Mouse (Mus musculus) liver, embryonic 14.5 days (tissue): ENCODE measurements at regions not wholly inside any gene's neighbourhood (a gene's known extent, or its start where the extent isn't known, plus 50 kb on each side); places are given as distances from the start of the nearest gene placed in this dataset.
"Not testable (repeated sequence)": the region's sequence is repeated elsewhere in the genome, so short reads cannot be mapped to it uniquely, and the experiment has no call there.

ENCODE experiments used
- ATAC-seq: fragments of 200-750 bp; cut with Nextera tagmentation; 2 replicates; pipeline ENCODE4 v1.8.0; 2017; ENCODE audit warnings: moderate number of reproducible peaks, mild to moderate bottlenecking, moderate library complexity; ENCODE audit not compliant: insufficient read depth
- DNase-seq, 3 experiments: peaks; one replicate each; pipeline ENCODE4 v3.0.0-alpha.2; 2012 to 2013; ENCODE audit warnings: low read depth in 3 of 3, low spot score in 3 of 3
- H3K27ac ChIP-seq: fragments of 300-500 bp; sonication (generic); 2 replicates; pipeline ENCODE4 v1.5.1; 2014; ENCODE audit warnings: moderate library complexity, mild to moderate bottlenecking, control low read depth, inconsistent platforms
- H3K27me3 ChIP-seq: fragments of 300-500 bp; sonication (generic); 2 replicates; pipeline ENCODE4 v1.6.1; 2014; ENCODE audit warnings: mild to moderate bottlenecking, low read length, moderate library complexity; ENCODE audit not compliant: control insufficient read depth, insufficient read depth
- H3K36me3 ChIP-seq: fragments of 300-500 bp; sonication (generic); replicated peaks from 2 replicates; pipeline ENCODE4 v1.6.1; 2014; ENCODE audit warnings: low read depth; ENCODE audit not compliant: control insufficient read depth, insufficient read depth
- H3K4me1 ChIP-seq, 2 experiments: fragments of 200-500 bp in 1 of 2; fragments of 300-500 bp in 1 of 2; sonication (generic) in 1 of 2; replicated peaks; 2 replicates each; pipeline ENCODE4 v1.6.1; 2012 to 2014; ENCODE audit warnings: antibody characterized with exemption in 1 of 2, inconsistent platforms in 1 of 2, low read length in 1 of 2; ENCODE audit not compliant: control insufficient read depth in 2 of 2, insufficient read depth in 2 of 2
- H3K4me2 ChIP-seq: fragments of 300-500 bp; sonication (generic); 2 replicates; pipeline ENCODE4 v1.6.1; 2014; ENCODE audit warnings: low read depth, mild to moderate bottlenecking, control low read depth, moderate library complexity
- H3K4me3 ChIP-seq, 2 experiments: fragments of 200-500 bp in 1 of 2; fragments of 300-500 bp in 1 of 2; sonication (generic) in 1 of 2; 2 replicates each; pipeline ENCODE4 v1.5.1; 2012 to 2014; ENCODE audit warnings: low read depth in 2 of 2, low read length in 2 of 2, mild to moderate bottlenecking in 2 of 2, control low read depth in 1 of 2, inconsistent platforms in 1 of 2, moderate library complexity in 1 of 2; ENCODE audit not compliant: insufficient read depth in 1 of 2
- H3K9ac ChIP-seq: fragments of 300-500 bp; sonication (generic); replicated peaks from 2 replicates; pipeline ENCODE4 v1.6.1; 2014; ENCODE audit warnings: mild to moderate bottlenecking, control low read depth, moderate library complexity
- H3K9me3 ChIP-seq: fragments of 300-500 bp; sonication (generic); 2 replicates; pipeline ENCODE4 v1.6.1; 2016; ENCODE audit warnings: low read length, mixed read lengths; ENCODE audit not compliant: control insufficient read depth
- CTCF ChIP-seq: IDR thresholded peaks from 2 replicates; pipeline ENCODE4 v1.5.1; 2016; ENCODE audit warnings: antibody characterized with exemption, low read depth, control low read depth
- EP300 ChIP-seq: IDR thresholded peaks from 2 replicates; pipeline ENCODE4 v1.6.1; 2016; ENCODE audit warnings: antibody characterized with exemption, low read depth
- WGBS: fragments of 180-500 bp; shearing (Covaris S2); extraction: QIAGEN DNeasy Blood & Tissue Kit; methylation state at CpG from one replicate; pipeline ENCODE4 v1.1.7; 2014; ENCODE audit not compliant: insufficient replicate concordance; 5-methylcytosine and 5-hydroxymethylcytosine counted together

DNA sequence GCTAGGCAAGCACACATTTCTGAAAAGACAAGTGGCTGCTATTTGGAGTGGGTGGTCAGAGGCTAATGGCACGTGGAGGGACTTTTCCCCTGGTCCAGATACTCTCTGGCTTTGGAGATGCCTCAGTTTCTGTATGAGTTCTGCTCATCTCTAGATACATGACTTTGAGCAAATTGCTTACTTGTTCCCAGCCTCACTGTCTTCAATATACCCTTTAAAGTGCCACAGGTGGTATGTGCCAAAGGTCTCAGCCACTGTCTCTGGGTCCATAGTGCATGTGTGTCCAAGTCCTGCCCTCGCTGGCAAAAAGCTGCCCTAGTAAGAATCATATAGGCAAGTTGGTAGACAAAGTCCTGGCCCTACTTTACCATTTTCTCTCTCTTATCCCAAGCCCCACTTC is 291.5 kb downstream of the Dysf start:
- no peak for ATAC-seq
- H3K9me3 ChIP-seq, result no peaks in the 10 kb centered on the region
- TF ChIP-seq CTCF, result no peak
- TF ChIP-seq EP300, result no peak
- no peak overlapping the region for H3K9ac ChIP-seq
- H3K4me3 ChIP-seq, result no peak overlapping the region
- H3K27me3 ChIP-seq, result no peaks in the 10 kb centered on the region
- no peaks in the 10 kb centered on the region for H3K4me1 ChIP-seq
- H3K4me2 ChIP-seq, result no peak overlapping the region
- 31% methylated on average over 2 of the region's 2 CpGs for WGBS
- H3K27ac ChIP-seq, result no peak overlapping the region
- H3K36me3 ChIP-seq, result no peaks in the 10 kb centered on the region
- no peak for DNase-seq

DNA sequence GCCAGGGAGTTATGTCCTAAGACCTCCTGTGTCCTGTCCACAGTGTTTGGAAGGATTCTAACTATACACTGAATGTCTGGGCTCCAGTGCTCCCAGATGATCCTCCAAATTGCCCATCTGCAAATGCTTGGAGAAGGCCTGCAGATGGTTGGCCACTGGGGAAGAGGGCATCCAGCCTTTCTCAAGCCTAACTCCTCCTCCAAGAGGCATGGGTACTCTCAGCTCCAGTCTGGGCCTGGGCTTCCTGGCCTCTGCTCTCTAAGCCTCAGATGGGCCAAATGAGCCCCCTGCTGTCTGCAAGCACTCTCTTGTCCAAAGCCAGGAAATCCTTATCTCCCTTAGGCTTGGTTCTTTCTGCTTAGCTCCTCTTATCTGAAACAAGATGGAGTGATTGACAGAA is 290.8 kb downstream of the Dysf start:
- DNase-seq, result no peak

DNA sequence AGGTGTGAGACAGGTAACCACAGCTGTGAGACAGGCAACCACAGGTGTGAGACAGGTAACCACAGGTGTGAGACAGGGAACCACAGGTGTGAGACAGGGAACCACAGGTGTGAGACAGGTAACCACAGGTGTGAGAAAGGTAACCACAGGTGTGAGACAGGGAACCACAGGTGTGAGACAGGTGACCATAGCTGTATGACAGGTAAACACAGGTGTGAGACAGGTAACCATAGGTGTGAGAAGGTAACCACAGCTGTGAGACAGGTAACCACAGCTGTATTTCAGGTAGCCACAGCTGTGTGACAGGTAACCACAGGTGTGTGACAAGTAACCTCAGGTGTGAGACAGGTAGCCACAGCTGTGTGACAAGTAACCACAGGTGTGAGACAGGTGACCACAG is 265.5 kb downstream of the Dysf start:
- H3K9me3 ChIP-seq, H3K27ac ChIP-seq, H3K36me3 ChIP-seq, H3K9ac ChIP-seq, H3K27me3 ChIP-seq, ATAC-seq, H3K4me2 ChIP-seq, H3K4me3 ChIP-seq, H3K4me1 ChIP-seq, DNase-seq: not testable (repeated sequence)

More for the DNA sequence above, 290.8 kb downstream of the Dysf start:
- H3K27ac ChIP-seq, result no peak overlapping the region
- H3K9ac ChIP-seq, result no peak overlapping the region
- no peak overlapping the region for H3K4me2 ChIP-seq
- TF ChIP-seq EP300 (no peak), CTCF (no peak)
- H3K9me3 ChIP-seq, result no peaks in the 10 kb centered on the region
- no peak overlapping the region for H3K4me3 ChIP-seq
- ATAC-seq, result no peak
- H3K4me1 ChIP-seq, result no peaks in the 10 kb centered on the region
- no peaks in the 10 kb centered on the region for H3K36me3 ChIP-seq
- H3K27me3 ChIP-seq, result no peaks in the 10 kb centered on the region

DNA sequence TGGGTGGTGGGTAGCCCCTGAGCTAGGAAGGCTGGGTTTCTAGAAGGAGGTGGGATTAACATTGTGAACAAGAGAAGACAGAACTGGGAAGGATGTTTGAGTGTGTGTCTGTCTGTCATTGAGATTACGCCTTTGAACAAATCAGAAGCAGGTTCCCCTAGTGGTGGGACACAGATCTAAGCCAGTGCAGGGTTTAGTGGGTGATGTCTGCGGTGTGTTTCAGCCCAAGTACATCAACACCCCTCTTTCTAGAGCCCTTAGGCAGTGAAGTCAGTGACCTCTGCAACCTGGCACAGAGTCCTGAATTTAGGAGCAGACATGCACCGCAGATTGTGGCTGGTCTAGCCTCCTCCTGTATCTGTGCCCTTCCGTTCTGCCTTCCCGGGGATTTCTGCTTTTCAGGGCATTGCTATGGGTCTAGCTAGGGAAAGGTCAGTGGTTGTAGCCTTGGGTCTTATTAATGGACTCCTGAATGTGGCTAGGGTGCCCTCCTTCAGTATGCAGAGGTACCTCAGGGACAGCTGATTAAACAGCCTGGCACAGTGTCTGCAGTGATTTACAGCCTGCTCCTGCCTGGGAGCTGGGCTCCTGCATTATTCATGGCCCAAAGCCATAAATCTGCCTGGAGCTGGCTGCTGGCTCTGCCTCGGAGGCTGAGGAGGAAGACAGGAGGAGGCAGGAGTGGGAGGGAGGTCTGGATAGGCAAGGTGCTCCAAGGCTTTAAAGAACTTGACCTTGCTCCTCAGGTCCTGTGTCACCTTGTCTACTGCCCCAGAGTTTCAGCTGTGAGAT is 264.3 kb downstream of the Dysf start:
- no peaks in the 10 kb centered on the region for H3K4me1 ChIP-seq
- H3K36me3 ChIP-seq, result no peaks in the 10 kb centered on the region
- no peak overlapping the region for H3K9ac ChIP-seq
- H3K27me3 ChIP-seq, result no peaks in the 10 kb centered on the region
- H3K9me3 ChIP-seq, result no peaks in the 10 kb centered on the region
- ATAC-seq (no peak), DNase-seq (no peak)
- WGBS, result 58% methylated on average over 6 of the region's 6 CpGs
- H3K4me2 ChIP-seq, result no peak overlapping the region
- no peak for TF ChIP-seq CTCF
- no peak for TF ChIP-seq EP300
- H3K4me3 ChIP-seq, result no peak overlapping the region
- H3K27ac ChIP-seq, result no peak overlapping the region

DNA sequence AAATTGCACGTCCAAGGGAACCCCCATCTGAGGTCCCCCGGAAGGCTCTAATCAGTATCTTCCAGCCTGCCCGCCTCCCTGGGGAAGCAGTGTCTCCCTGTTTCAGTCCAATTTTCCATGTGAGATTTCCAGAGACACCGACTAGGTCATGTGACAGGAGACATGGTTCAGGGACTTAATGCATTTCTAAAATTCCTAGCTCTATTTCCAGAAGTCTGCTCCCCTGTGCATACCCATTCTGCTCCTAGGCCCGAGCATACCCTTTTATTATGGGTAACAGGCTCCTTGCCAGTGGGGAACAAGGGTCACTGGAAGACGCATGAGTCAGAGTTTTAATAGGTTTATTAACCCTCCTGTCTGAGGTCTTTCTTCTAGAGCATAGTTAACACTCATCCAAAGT is 263.6 kb downstream of the Dysf start:
- Histone ChIP-seq H3K27me3 (no peaks in the 10 kb centered on the region), H3K27ac (no peak overlapping the region), H3K4me1 (no peaks in the 10 kb centered on the region), H3K9ac (no peak overlapping the region), H3K36me3 (no peaks in the 10 kb centered on the region), H3K4me2 (no peak overlapping the region), H3K9me3 (no peaks in the 10 kb centered on the region), H3K4me3 (no peak overlapping the region)
- TF ChIP-seq EP300 (no peak), CTCF (no peak)
- ATAC-seq, result no peak
- no peak for DNase-seq
- 65% methylated on average over 6 of the region's 6 CpGs for WGBS
